Mouse (Mus musculus): ENCODE data around the gene Gimap7.

DNA sequence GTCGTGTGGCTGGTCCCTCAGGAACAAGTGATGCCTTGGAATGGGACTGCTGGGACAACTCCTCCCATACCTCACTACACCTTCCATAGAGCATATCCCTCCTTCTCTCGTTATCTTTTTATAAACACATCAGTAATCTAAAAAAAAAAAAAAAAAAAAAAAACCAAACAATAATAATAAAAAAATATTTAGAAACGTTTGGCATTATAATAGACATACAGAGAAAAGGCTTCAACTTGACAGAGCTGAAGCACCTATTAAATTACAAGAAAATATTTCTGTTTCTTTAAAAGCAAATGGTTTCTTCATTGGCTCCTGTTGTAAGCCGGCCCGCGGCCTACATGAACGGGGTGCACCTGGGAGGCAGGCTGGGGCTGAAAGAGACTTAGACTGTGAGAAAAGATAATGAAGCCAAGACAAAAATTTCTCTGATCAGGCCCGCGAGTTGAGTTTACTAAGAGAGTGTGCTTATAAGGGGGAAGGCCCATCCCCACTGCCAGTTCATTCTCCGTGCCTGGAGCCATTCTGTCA is 43.0 kb upstream of the Gimap7 start:
- no peak for TF ChIP-seq GATA1 (IDR thresholded peaks at IDR 0.05; ENCODE audit: borderline replicate concordance, low read length)
- TF ChIP-seq FLI1 (IDR thresholded peaks at IDR 0.05; ENCODE audit: low read length): no peak

All from megakaryocyte, embryonic 14.5 days (primary cell).